Mouse (Mus musculus) limb, embryonic 11.5 days (tissue): Measurements from ENCODE around the gene Fcho2. TPM values are rescaled to one million over a fixed set of nuclear protein-coding genes. Genes with fewer than 3 reads are reported as not detected.
"Not testable (repeated sequence)": the region's sequence is repeated elsewhere in the genome, so short reads cannot be mapped to it uniquely, and the experiment has no call there.

Experiments
- ATAC-seq: fragments of 200-750 bp; cut with Nextera tagmentation; 2 replicates; pipeline ENCODE4 v1.8.0; 2017; ENCODE audit warnings: low read depth; ENCODE audit not compliant: insufficient number of reproducible peaks, low FRiP score, low TSS enrichment
- DNase-seq: peaks from one replicate; pipeline ENCODE4 v3.0.0-alpha.2; 2015; ENCODE audit warnings: low spot score
- H3K27ac ChIP-seq: fragments of 300-500 bp; sonication (generic); replicated peaks from 2 replicates; pipeline ENCODE4 v1.5.1; 2014; ENCODE audit warnings: low read depth, mild to moderate bottlenecking, low read length
- H3K27me3 ChIP-seq: fragments of 300-500 bp; sonication (generic); 2 replicates; pipeline ENCODE4 v1.6.1; 2014; ENCODE audit warnings: mild to moderate bottlenecking, low read length, mixed read lengths; ENCODE audit not compliant: control insufficient read depth, insufficient read depth
- H3K36me3 ChIP-seq: fragments of 300-500 bp; sonication (generic); 2 replicates; pipeline ENCODE4 v1.6.1; 2014; ENCODE audit warnings: mild to moderate bottlenecking, low read length, moderate library complexity, mixed read lengths; ENCODE audit not compliant: control insufficient read depth, insufficient read depth
- H3K4me1 ChIP-seq: fragments of 300-500 bp; sonication (generic); 2 replicates; pipeline ENCODE4 v1.6.1; 2014; ENCODE audit warnings: low read length, mixed read lengths; ENCODE audit not compliant: control insufficient read depth, insufficient read depth
- H3K4me2 ChIP-seq: fragments of 300-500 bp; sonication (generic); 2 replicates; pipeline ENCODE4 v1.6.1; 2014; ENCODE audit warnings: low read depth, mild to moderate bottlenecking, moderate library complexity; ENCODE audit not compliant: severe bottlenecking
- H3K4me3 ChIP-seq: fragments of 300-500 bp; sonication (generic); 2 replicates; pipeline ENCODE4 v1.5.1; 2014; ENCODE audit warnings: low read depth, low read length
- H3K9ac ChIP-seq: fragments of 300-500 bp; sonication (generic); 2 replicates; pipeline ENCODE4 v1.6.1; 2014; ENCODE audit warnings: mild to moderate bottlenecking, low read length
- H3K9me3 ChIP-seq: fragments of 300-500 bp; sonication (generic); 2 replicates; pipeline ENCODE4 v1.6.1; 2016; ENCODE audit warnings: low read length; ENCODE audit not compliant: control insufficient read depth
- WGBS: fragments of 180-500 bp; shearing (Covaris S2); extraction: QIAGEN DNeasy Blood & Tissue Kit; methylation state at CpG from one replicate; pipeline ENCODE4 v1.1.7; 2014; 5-methylcytosine and 5-hydroxymethylcytosine counted together
- polyA plus RNA-seq: library from polyadenylated mRNA; unstranded; fragments of >200 nt; fragmentation: Nextera tagmentation; extraction: Ambion mirVana; gene quantifications from 2 replicates; pipeline ENCODE4 v1.2.1, GENCODE M21; 2014

The Fcho2 gene
- polyA plus RNA-seq, 1 experiment from 2014 or later = 29.3 TPM

DNA sequence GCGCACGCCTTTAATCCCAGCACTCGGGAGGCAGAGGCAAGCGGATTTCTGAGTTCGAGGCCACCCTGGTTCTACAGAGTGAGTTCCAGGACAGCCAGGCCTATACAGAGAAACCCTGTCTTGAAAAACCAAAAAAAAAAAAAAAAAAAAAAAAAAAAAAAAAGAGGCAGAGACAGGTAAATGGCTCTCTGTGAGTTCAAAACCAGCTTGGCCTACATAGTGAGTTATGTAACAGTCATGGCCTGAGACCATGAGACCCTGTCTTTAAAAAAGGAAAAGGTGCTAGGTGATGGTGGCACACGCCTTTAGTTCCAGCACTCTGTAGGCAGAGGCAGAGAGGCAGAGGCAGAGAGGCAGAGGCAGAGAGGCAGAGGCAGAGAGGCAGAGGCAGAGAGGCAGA, 13.8 kb upstream of the Fcho2 start:
- H3K27me3 ChIP-seq, H3K9me3 ChIP-seq, DNase-seq, ATAC-seq, H3K27ac ChIP-seq, H3K9ac ChIP-seq, H3K4me1 ChIP-seq, H3K4me3 ChIP-seq, H3K36me3 ChIP-seq, H3K4me2 ChIP-seq: not testable (repeated sequence)
- WGBS = 96% methylated on average over 6 of the region's 6 CpGs

DNA sequence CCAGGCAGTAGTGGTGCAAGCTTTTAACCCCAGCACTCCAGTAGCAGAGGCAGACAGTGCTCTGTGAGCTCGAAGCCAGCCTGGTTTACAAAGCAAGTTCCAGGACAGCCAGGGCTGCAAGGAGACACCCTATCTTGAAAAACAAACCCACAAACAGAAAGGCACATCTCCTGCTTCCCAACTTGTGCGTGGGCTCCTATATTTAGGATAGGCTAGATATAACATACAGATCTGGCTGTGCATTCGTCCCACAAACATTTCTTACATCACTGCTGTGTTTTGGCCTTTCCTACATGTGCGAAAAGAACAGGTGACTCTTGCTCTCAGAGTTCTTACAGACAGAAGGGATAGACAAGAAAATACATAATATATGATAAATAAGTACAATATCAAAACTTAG, 10.3 kb upstream of the Fcho2 start:
- 88% methylated on average over 4 of the region's 4 CpGs for WGBS
- Histone ChIP-seq H3K4me2 (no peak overlapping the region), H3K4me1 (no peaks in the 10 kb centered on the region), H3K27me3 (no peaks in the 10 kb centered on the region), H3K9me3 (no peaks in the 10 kb centered on the region), H3K36me3 (no peaks in the 10 kb centered on the region), H3K27ac (no peak overlapping the region), H3K4me3 (no peak overlapping the region), H3K9ac (no peak overlapping the region)
- ATAC-seq = no peak
- DNase-seq = no peak

DNA sequence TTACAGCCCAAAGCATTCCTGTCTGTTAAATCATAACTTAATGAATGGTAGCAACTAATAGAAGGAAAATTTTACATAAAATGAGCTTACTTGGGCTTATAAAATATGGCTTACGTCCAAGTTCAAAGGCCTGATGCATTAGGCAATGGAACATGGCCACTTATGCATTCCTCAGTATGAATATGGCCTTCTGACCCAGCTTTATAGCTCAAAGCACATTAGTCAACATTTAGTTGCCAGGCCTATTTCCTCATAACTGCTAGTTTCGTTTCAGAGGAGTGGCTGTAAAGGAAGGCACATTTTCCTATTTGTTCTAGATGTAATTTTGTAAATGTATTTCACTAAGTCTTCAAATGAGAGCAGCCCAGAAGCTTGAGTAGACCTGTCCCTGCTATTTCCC, 3.8 kb upstream of the Fcho2 start:
- ATAC-seq (no peak), DNase-seq (no peak)
- no peak overlapping the region for H3K4me3 ChIP-seq
- no peak overlapping the region for H3K4me2 ChIP-seq
- no peaks in the 10 kb centered on the region for H3K36me3 ChIP-seq
- H3K4me1 ChIP-seq = no peaks in the 10 kb centered on the region
- no peaks in the 10 kb centered on the region for H3K9me3 ChIP-seq
- no peak overlapping the region for H3K9ac ChIP-seq
- no peak overlapping the region for H3K27ac ChIP-seq
- no peaks in the 10 kb centered on the region for H3K27me3 ChIP-seq
- WGBS = 71% methylated on average over 2 of the region's 2 CpGs

DNA sequence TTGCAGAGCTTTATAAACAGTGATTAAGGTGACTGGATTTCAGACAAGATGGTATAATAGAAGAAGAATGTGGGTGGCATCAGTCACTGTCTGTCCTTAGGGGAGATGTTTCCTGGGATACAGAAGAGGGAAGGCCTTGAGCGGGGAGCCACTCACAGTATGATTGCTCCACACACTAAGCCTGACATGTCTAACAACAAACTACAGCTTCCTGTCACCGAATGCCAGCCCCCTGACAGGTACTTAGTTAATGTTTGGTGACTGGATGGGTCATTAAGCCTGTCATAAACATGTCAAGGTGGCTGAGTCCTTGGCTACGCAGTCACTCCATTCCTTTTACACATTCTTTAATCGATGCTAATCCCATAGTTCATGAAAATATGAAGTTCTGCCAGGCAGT, 3.0 kb upstream of the Fcho2 start:
- DNase-seq (no peak), ATAC-seq (no peak)
- Histone ChIP-seq H3K9me3 (no peaks in the 10 kb centered on the region), H3K27me3 (no peaks in the 10 kb centered on the region), H3K4me2 (no peak overlapping the region), H3K4me3 (no peak overlapping the region), H3K4me1 (no peaks in the 10 kb centered on the region), H3K27ac (no peak overlapping the region), H3K36me3 (no peaks in the 10 kb centered on the region), H3K9ac (no peak overlapping the region)
- WGBS = 66% methylated on average over 4 of the region's 4 CpGs

DNA sequence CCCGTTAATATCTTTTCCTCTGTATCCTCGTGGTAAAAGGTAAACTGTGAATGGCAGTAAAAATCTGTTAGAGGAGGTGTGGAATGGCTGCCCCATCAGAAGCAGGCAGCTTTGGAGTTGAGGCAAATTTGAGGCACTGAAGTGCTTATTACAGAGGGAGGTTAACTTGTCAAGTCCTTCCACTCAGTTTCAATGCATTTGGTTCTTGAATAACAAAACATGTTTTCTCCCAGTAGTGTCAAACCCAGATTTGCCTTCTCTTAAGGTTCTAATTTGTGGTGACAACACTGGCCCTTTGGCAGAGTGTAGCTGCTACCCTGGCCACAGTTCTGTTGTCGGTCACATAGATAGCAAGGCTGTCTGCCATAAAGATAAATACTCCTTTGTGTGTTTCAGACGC, 2.5 kb upstream of the Fcho2 start:
- no peaks in the 10 kb centered on the region for H3K27me3 ChIP-seq
- H3K4me2 ChIP-seq = no peak overlapping the region
- H3K36me3 ChIP-seq = no peaks in the 10 kb centered on the region
- no peak for ATAC-seq
- no peak overlapping the region for H3K27ac ChIP-seq
- DNase-seq = no peak
- 45% methylated on average over 4 of the region's 4 CpGs for WGBS
- no peak overlapping the region for H3K4me3 ChIP-seq
- H3K9ac ChIP-seq = no peak overlapping the region
- no peaks in the 10 kb centered on the region for H3K9me3 ChIP-seq
- no peaks in the 10 kb centered on the region for H3K4me1 ChIP-seq

DNA sequence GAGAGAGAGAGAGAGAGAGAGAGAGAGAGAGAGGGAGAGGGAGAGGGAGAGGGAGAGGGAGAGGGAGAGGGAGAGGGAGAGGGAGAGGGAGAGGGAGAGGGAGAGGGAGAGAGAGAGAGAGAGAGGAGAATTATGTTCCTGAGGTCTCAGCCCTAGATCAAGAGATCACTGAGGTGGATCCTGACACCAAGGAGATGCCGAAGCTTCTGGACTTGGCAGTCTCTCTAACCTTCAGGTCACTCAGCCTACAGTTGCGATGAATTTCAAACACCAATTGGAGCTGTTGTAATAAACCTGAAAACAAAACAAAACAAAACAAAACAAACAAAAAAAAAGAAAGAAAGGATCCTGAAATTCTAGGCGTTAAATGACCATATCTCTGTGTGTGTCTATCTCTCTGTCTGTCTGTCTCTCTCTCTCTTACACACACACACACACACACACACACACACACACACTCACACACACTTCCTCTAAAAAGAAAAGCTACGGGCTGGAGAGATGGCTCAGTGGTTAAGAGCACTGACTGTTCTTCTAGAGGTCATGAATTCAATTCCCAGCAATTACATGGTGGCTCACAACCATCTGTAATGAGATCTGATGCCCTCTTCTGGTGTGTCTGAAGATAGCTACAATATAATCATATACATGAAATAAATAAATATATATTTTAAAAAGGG, 1.9 kb upstream of the Fcho2 start:
- not testable (repeated sequence) for DNase-seq, H3K4me3 ChIP-seq, H3K4me2 ChIP-seq, H3K4me1 ChIP-seq, H3K27me3 ChIP-seq, H3K9me3 ChIP-seq, ATAC-seq, H3K27ac ChIP-seq, H3K9ac ChIP-seq, H3K36me3 ChIP-seq
- 87% methylated on average over 4 of the region's 4 CpGs for WGBS

DNA sequence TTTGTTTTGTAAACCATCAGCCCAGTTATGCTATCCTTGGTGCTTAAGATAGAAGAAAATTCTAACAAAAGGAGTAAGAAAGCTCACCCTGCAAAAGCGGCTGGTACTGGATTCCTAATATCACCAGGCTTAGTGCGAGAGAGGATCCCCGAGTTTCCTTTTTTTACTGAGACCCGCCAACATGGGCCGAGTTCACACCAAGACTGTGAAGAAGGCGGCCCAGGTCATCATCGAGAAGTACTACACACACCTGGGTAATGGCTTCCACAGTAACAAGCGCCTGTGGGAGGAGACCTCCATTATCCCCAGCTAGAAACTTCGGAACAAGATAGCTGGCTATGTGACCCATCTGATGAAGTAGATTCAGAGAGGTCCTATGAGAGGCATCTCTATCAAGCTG, 1.3 kb upstream of the Fcho2 start:
- DNase-seq = no peak
- no peak for ATAC-seq
- WGBS = 80% methylated on average over 9 of the region's 9 CpGs
- no peaks in the 10 kb centered on the region for H3K4me1 ChIP-seq
- no peaks in the 10 kb centered on the region for H3K9me3 ChIP-seq
- H3K36me3 ChIP-seq = no peaks in the 10 kb centered on the region
- H3K4me3 ChIP-seq = no peak overlapping the region
- no peak overlapping the region for H3K27ac ChIP-seq
- H3K9ac ChIP-seq = no peak overlapping the region
- H3K27me3 ChIP-seq = no peaks in the 10 kb centered on the region
- H3K4me2 ChIP-seq = no peak overlapping the region

DNA sequence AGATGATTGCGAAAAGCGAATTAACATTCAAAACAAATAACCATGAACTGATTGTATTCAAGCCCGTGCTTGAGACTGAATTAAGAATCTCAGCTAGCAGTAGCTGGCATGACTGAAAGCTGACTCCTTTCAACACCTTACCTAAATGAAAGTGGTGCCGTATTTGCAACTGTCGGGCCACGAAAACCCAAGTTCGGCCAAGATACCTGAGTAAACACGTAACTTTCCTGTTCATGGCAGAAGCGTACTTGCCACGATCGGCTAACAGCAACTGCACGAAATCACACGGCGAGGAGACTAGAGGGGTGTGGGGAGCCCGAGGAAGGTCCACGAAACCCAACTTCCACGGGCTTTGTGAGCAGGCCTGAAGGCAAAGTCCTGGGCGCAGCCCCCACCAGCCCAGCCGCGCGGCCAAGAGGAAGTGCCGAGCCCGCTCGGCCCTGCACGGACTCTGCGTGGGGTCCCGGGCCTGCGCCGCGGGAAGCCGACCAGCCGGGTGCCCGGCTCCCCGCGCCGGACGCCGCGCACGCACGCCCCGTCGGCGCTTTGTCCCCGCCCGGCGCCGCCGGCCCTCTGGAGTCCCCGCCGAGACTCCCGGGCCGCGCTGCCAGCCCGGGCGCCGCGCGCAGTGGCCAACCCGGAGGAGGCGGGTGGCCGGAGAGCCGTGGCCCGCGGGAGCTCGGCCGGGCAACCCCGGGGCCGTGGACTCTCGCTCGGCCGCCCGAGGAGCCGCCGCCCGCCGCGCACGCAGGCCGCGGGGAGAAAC, 791 bp downstream of the Fcho2 start:
- peak; percentile 70 for DNase-seq
- Histone ChIP-seq H3K27me3 (no peaks in the 10 kb centered on the region), H3K36me3 (no peaks in the 10 kb centered on the region), H3K4me1 (no peaks in the 10 kb centered on the region), H3K27ac (peak overlapping the region; percentile 94), H3K4me3 (peak overlapping the region; percentile 83), H3K9me3 (no peaks in the 10 kb centered on the region), H3K9ac (peak overlapping the region; percentile 97), H3K4me2 (peak overlapping the region; percentile 48)
- ATAC-seq = peak; percentile 69
- WGBS = 1% methylated on average over 63 of the region's 81 CpGs
